ENCODE assay signal across 8 mouse cellular contexts in the genomic region with DNA sequence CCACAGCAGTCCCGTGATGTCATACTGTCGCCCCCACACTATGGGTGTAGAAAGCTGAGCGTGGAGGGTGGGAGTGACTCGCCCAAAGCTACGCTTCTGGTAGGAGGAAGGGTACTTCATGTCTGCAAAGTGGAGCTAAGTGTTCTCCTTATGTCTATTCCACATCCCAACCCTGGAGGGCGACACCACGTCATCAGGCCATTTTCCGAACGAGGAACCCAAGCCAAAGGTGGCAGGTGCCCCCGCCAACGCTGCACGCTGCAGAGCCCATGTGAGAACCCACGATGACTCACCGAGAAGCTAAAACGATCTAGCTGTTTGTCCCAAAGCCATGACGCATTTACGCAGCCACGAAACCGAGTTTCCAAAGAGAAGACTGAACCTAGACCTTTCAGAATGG. TPM values are rescaled to one million over a fixed set of nuclear protein-coding genes. Genes with fewer than 3 reads are reported as not detected.
A peak's percentile ranks its signal among the peaks of the same experiment; 100 is the strongest.
DNase-seq lines count a peak whose midpoint lies in the region; ATAC-seq lines count a peak whose summit lies in the region.

No protein-coding gene starts in this region.

- H3K9me3 ChIP-seq in kidney, embryonic 15.5 days (replicated peaks), result no peaks in the 10 kb centered on the region; the same call in 1 of the 2 replicates
- H3K9me3 ChIP-seq in forebrain, embryonic 15.5 days, result no peaks in the 10 kb centered on the region
- H3K9me3 ChIP-seq in midbrain, embryonic 15.5 days, result no peaks in the 10 kb centered on the region

- DNase-seq in kidney, postnatal 14 days, result no peak
- DNase-seq in R1 (ENCODE audit: low read depth, low spot score), result peak; percentile 60
- DNase-seq in layer of hippocampus, postnatal 25 days (ENCODE audit: extremely low spot score in 1 of 2, low spot score in 1 of 2), result peak; percentile 51 to 66
- DNase-seq in ovary, postnatal 14 days (ENCODE audit: low spot score), result no peak
- no peak for DNase-seq in embryo, embryonic 9.5 days (ENCODE audit: extremely low spot score)

- no peak overlapping the region for H3K9ac ChIP-seq in kidney, embryonic 15.5 days
- H3K9ac ChIP-seq in forebrain, embryonic 15.5 days (replicated peaks), result no peak overlapping the region; the same call in 1 of the 2 replicates
- no peak overlapping the region for H3K9ac ChIP-seq in midbrain, embryonic 15.5 days

- H3K36me3 ChIP-seq in kidney, embryonic 15.5 days, result no peaks in the 10 kb centered on the region
- no peaks in the 10 kb centered on the region for H3K36me3 ChIP-seq in forebrain, embryonic 15.5 days
- H3K36me3 ChIP-seq in midbrain, embryonic 15.5 days (replicated peaks), result no peaks in the 10 kb centered on the region

- H3K27ac ChIP-seq in kidney, embryonic 15.5 days, result no peak overlapping the region
- H3K27ac ChIP-seq in forebrain, embryonic 15.5 days (replicated peaks), result no peak overlapping the region
- H3K27ac ChIP-seq in midbrain, embryonic 15.5 days, result no peak overlapping the region

- peaks cover 10% of the 10 kb centered on the region for H3K4me1 ChIP-seq in kidney, embryonic 15.5 days
- 0 out of 2 replicates have a peak, but pooled peaks cover 5% of the 10 kb centered on the region for H3K4me1 ChIP-seq in forebrain, embryonic 15.5 days
- H3K4me1 ChIP-seq in midbrain, embryonic 15.5 days, result no peaks in the 10 kb centered on the region

- 36% methylated on average over 19 of the region's 19 CpGs for WGBS in kidney, embryonic 15.5 days
- WGBS in forebrain, embryonic 15.5 days, result 36% methylated on average over 19 of the region's 19 CpGs
- 34% methylated on average over 19 of the region's 19 CpGs for WGBS in midbrain, embryonic 15.5 days

- no peak for ATAC-seq in kidney, embryonic 15.5 days (replicated peaks; ENCODE audit: low FRiP score)
- no peak for ATAC-seq in forebrain, embryonic 15.5 days (replicated peaks)
- ATAC-seq in midbrain, embryonic 15.5 days (replicated peaks), result no peak

- H3K4me3 ChIP-seq in kidney, embryonic 15.5 days (replicated peaks), result peak overlapping the region; percentile 38
- H3K4me3 ChIP-seq in forebrain, embryonic 15.5 days, result peak overlapping the region; percentile 20; the same call in 1 of the 2 replicates
- 0 out of 2 replicates have a peak overlapping the region, but pooled peaks have one; percentile 9 for H3K4me3 ChIP-seq in midbrain, embryonic 15.5 days

- H3K4me2 ChIP-seq in kidney, embryonic 15.5 days, result peak overlapping the region; percentile 54
- H3K4me2 ChIP-seq in forebrain, embryonic 15.5 days (replicated peaks), result peak overlapping the region; percentile 25
- H3K4me2 ChIP-seq in midbrain, embryonic 15.5 days, result peak overlapping the region; percentile 12; the same call in 1 of the 2 replicates

- H3K27me3 ChIP-seq in kidney, embryonic 15.5 days, result no peaks in the 10 kb centered on the region
- no peaks in the 10 kb centered on the region for H3K27me3 ChIP-seq in forebrain, embryonic 15.5 days
- no peaks in the 10 kb centered on the region for H3K27me3 ChIP-seq in midbrain, embryonic 15.5 days (replicated peaks)

RNA-seq across cellular contexts. Expression of gene Spaca4, which starts 16.7 kb away (rescaled TPM):
- not detected in 2 replicates for polyA plus RNA-seq in kidney, embryonic 15.5 days (2015; fragmentation: Nextera tagmentation; extraction: Ambion mirVana)
- not detected in 2 replicates for polyA plus RNA-seq in forebrain, embryonic 15.5 days (2015; fragmentation: Nextera tagmentation; extraction: Ambion mirVana)
- total RNA-seq in layer of hippocampus, postnatal 25 days (2021), result not detected
- polyA plus RNA-seq in midbrain, embryonic 15.5 days (2015; fragmentation: Nextera tagmentation; extraction: Ambion mirVana), result not detected in 2 replicates

RNA-seq across cellular contexts. Expression of gene Fam83e, which starts 21.3 kb away (rescaled TPM):
- 1.4 and 2.5 TPM in 2 replicates for polyA plus RNA-seq in kidney, embryonic 15.5 days (2015; fragmentation: Nextera tagmentation; extraction: Ambion mirVana)
- 0.37 and 1.0 TPM in 2 replicates for polyA plus RNA-seq in forebrain, embryonic 15.5 days (2015; fragmentation: Nextera tagmentation; extraction: Ambion mirVana)
- total RNA-seq in layer of hippocampus, postnatal 25 days (2021), result under 1 TPM; 0.12 to 0.21 TPM
- polyA plus RNA-seq in midbrain, embryonic 15.5 days (2015; fragmentation: Nextera tagmentation; extraction: Ambion mirVana), result 0.54 and 0.74 TPM in 2 replicates

RNA-seq across cellular contexts. Expression of gene Sphk2, which starts 24.5 kb away (rescaled TPM):
- polyA plus RNA-seq in kidney, embryonic 15.5 days (2015; fragmentation: Nextera tagmentation; extraction: Ambion mirVana), result 28.1 and 33.7 TPM in 2 replicates
- polyA plus RNA-seq in forebrain, embryonic 15.5 days (2015; fragmentation: Nextera tagmentation; extraction: Ambion mirVana), result 29.0 and 30.2 TPM in 2 replicates
- total RNA-seq in layer of hippocampus, postnatal 25 days (2021), result 10 to 100 TPM; 33.7 to 34.7 TPM
- polyA plus RNA-seq in midbrain, embryonic 15.5 days (2015; fragmentation: Nextera tagmentation; extraction: Ambion mirVana), result 24.5 and 26.4 TPM in 2 replicates

RNA-seq across cellular contexts. Expression of gene Rpl18, which starts 27.1 kb away (rescaled TPM):
- polyA plus RNA-seq in kidney, embryonic 15.5 days (2015; fragmentation: Nextera tagmentation; extraction: Ambion mirVana), result 1,132 and 1,166 TPM in 2 replicates
- polyA plus RNA-seq in forebrain, embryonic 15.5 days (2015; fragmentation: Nextera tagmentation; extraction: Ambion mirVana), result 633 and 683 TPM in 2 replicates
- 100 to 1,000 TPM; 342 to 393 TPM for total RNA-seq in layer of hippocampus, postnatal 25 days (2021)
- 537 and 538 TPM in 2 replicates for polyA plus RNA-seq in midbrain, embryonic 15.5 days (2015; fragmentation: Nextera tagmentation; extraction: Ambion mirVana)

RNA-seq across cellular contexts. Expression of gene Dbp, which starts 37.5 kb away (rescaled TPM):
- polyA plus RNA-seq in kidney, embryonic 15.5 days (2015; fragmentation: Nextera tagmentation; extraction: Ambion mirVana), result 3.7 and 4.7 TPM in 2 replicates
- 3.6 and 4.1 TPM in 2 replicates for polyA plus RNA-seq in forebrain, embryonic 15.5 days (2015; fragmentation: Nextera tagmentation; extraction: Ambion mirVana)
- 10 to 100 TPM; 65.3 to 80.4 TPM for total RNA-seq in layer of hippocampus, postnatal 25 days (2021)
- 3.3 and 3.8 TPM in 2 replicates for polyA plus RNA-seq in midbrain, embryonic 15.5 days (2015; fragmentation: Nextera tagmentation; extraction: Ambion mirVana)

Comparison
In these comparisons a context has a peak if more than half of its experiments do, and no peak if none do; other contexts are left out.
1. DNase-seq: peak in R1 (single experiment) and layer of hippocampus, postnatal 25 days (2 of 2); none in kidney, postnatal 14 days (single experiment), ovary, postnatal 14 days (single experiment) and embryo, embryonic 9.5 days (single experiment).
2. Peak in every context shown above with its lines, with median percentiles within 50 percentile points of each other: H3K4me2 ChIP-seq and H3K4me3 ChIP-seq.